Mouse (Mus musculus) heart, postnatal 36 days (tissue): Measurements from ENCODE around the gene Rtel1. TPM values are rescaled to one million over a fixed set of nuclear protein-coding genes. Genes with fewer than 3 reads are reported as not detected.

Experiments
- DNase-seq, 2 experiments: peaks; one replicate each; pipeline ENCODE4 v3.0.0; 2021 to 2022
- intact Hi-C: fragments of 180-260 bp; cut with DNase I; formaldehyde crosslinking; loops from one replicate; pipeline ENCODE4 v1.15.1; 2025
- total RNA-seq, 2 experiments: library from RNA; stranded (reverse); gene quantifications; 2 replicates each; pipeline ENCODE4 v1.2.3; 2021

Rtel1 gene
- total RNA-seq, 2 experiments from 2014 or later: 9.3 to 10.1 TPM

- DNase-seq: peak; percentile 56 to 58
- intact Hi-C loops: no loop called here
Measured at GRCm38 (mm10) chr2:181385885-181386284, 66.3 kb downstream of the Rtel1 start.

DNA sequence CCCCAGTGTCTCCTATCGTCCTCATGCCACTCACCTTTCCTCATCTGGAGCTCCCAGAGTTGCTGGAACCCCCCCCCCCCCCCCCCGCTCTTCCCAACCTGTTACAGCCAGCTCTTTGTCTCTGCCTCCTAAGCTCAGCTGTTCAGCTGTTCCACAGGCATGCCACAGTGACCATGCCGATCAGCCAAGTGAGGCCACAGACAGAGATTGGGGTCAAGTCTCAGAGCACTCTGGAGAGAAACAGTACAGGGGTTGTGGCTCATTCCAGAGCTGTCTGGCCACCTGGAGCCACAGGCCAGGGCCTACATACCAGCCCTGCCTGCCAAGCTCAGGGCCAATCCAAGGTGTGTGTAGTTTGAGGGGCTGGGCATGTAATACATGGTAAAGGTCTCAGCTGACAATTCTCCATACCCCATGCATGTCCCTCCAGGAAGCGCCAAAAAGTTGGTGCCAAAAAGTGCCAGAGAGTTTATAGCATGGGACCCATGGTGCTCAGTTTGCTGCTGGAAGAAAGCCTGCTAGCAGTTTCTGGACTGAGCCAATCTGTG is 67.2 kb downstream of the Rtel1 start:
- DNase-seq: no peak
- intact Hi-C loops: no loop called here

DNA sequence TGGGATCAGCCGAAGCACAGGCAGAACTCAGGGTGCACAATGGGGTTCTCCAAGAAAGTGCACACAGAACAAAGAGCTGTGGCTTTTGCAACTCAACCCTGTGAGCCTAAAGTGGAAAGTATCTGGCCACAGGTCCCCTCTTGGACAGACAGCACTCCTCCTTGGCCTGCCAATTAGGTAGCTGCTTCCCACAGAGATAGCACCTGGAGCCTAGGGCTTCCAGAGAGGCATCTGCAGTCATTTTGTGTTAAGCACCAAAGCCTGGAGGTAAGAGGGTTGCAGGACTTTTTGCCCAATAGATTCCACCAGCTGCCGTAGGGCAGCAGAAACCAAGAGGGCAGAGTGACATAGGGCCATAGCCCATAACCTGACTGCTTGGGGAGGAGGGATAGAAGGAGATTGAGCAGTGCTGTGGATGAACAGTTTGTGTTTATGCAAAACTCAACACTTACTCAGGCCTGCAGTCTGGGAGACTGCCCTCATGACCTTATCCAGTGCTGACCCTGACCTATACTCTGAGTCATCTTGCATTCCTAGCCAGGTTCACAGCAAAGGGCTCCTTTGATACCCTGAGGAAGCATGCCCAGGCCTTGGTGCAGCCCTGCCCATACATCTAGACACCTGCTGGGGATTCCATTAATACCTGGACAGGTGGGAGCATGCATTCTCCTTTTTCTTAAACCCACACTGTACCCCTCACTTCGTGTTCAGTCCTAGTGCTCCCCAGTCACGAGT is 70.8 kb downstream of the Rtel1 start:
- DNase-seq: no peak
- intact Hi-C loops: loop anchor here (2.0 to 5.0 kb wide), 2 partner anchors 178 to 192 kb away; partner anchors contain the start of gene Uckl1

GRCm38 (mm10) chr2:181391022-181391421 is 71.5 kb downstream of the Rtel1 start:
- DNase-seq: no peak
- intact Hi-C loops: loop anchor here (2.0 to 5.0 kb wide), 2 partner anchors 178 to 191 kb away; partner anchors contain the start of gene Uckl1

GRCm38 (mm10) chr2:181391541-181391940 is 72.0 kb downstream of the Rtel1 start:
- intact Hi-C loops: loop anchor here (2.0 to 5.0 kb wide), 2 partner anchors 177 to 191 kb away; partner anchors contain the start of gene Uckl1
- DNase-seq: no peak

GRCm38 (mm10) chr2:181392600-181393213 is 73.2 kb downstream of the Rtel1 start:
- intact Hi-C loops: loop anchor here (1.0 to 5.0 kb wide), 4 partner anchors 18 to 190 kb away; partner anchors contain the start of gene Uckl1
- peak; percentile 83 to 90 for DNase-seq

DNA sequence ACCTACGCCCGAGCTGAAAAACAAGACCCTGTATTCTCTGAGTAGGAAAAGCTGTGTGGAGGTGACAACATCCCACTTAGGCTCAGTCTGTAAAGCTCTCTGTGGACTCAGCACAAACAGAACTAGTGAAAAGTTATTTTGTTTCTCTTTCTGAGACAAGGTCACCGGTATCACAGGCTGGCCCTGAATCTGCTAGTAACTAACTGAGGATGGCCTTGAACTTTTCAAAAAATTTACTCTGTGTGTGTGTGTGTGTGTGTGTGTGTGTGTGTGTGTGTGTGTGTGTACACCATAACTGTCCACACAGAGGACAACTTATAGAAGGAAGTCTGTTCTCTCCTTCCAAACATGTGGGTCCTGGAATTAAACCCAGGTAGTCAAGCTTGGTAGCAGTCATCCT is 74.5 kb downstream of the Rtel1 start:
- no peak for DNase-seq
- intact Hi-C loops: loop anchor here (5.0 kb wide), 1 partner anchor 188 kb away; the partner anchor contains the start of gene Uckl1

- intact Hi-C loops: no loop called here
- DNase-seq: no peak
Measured at GRCm38 (mm10) chr2:181397207-181397761, 77.7 kb downstream of the Rtel1 start.

DNA sequence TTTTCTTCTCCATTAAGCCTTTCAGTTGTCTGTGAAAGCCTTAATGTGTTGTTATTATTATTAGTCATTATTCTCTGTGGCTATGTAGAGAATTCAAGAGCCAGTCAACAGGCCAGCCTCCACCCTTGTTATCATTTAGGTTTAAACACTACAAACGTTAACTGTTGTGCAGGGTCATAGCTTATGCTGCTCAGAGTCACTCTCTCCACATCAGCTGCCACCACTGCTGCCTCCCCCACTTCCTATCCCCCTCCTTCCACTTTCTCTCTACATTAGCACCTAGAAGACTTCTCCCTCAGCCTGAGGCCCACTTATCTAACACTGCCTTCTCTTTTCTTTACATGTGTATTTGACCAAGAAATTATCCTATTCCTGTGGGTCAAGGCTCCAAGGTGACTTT is 82.0 kb downstream of the Rtel1 start:
- DNase-seq: no peak
- intact Hi-C loops: no loop called here

- intact Hi-C loops: no loop called here
- no peak for DNase-seq
Measured at GRCm38 (mm10) chr2:181403722-181404121, 84.2 kb downstream of the Rtel1 start.

Other genes starting within 250 kb of the Rtel1 start
- gene Kcnq2, start 184.4 kb upstream of the Rtel1 start, total RNA-seq: not detected
- 1,000 to 10,000 TPM; 1,480 to 1,577 TPM for gene Eef1a2, start 162.7 kb upstream of the Rtel1 start, total RNA-seq
- gene Ppdpf, start 132.5 kb upstream of the Rtel1 start, total RNA-seq: 10 to 100 TPM; 49.4 to 52.6 TPM
- gene Ptk6, start 117.0 kb upstream of the Rtel1 start, total RNA-seq: under 1 TPM in 1 of 2 experiments, not detected in 1; 0.05 TPM
- gene Srms, start 106.6 kb upstream of the Rtel1 start, total RNA-seq: under 1 TPM; 0.14 to 0.49 TPM
- under 1 TPM in 1 of 2 experiments, not detected in 1; 0.22 TPM for gene Fndc11, start 99.7 kb upstream of the Rtel1 start, total RNA-seq
- gene Helz2, start 77.7 kb upstream of the Rtel1 start, total RNA-seq: 10 to 100 TPM in 1 of 2 experiments, 1 to 10 TPM in 1; 9.9 to 11.5 TPM
- gene Gmeb2, start 31.7 kb upstream of the Rtel1 start, total RNA-seq: 1 to 10 TPM; 9.0 to 9.6 TPM
- gene Stmn3, start 5.2 kb upstream of the Rtel1 start, total RNA-seq: under 1 TPM; 0.38 to 0.53 TPM
- gene Zgpat, start 45.2 kb downstream of the Rtel1 start, total RNA-seq: 10 to 100 TPM; 17.6 to 22.3 TPM
- 10 to 100 TPM; 52.2 to 55.4 TPM for gene Arfrp1, start 45.7 kb downstream of the Rtel1 start, total RNA-seq
- 1 to 10 TPM; 5.1 to 6.7 TPM for gene Lime1, start 60.3 kb downstream of the Rtel1 start, total RNA-seq
- 10 to 100 TPM; 12.4 to 12.9 TPM for gene Zbtb46, start 139.7 kb downstream of the Rtel1 start, total RNA-seq
- not detected for gene Abhd16b, start 173.5 kb downstream of the Rtel1 start, total RNA-seq
- 10 to 100 TPM; 62.9 to 67.7 TPM for gene Tpd52l2, start 177.4 kb downstream of the Rtel1 start, total RNA-seq
- 10 to 100 TPM; 58.4 to 68.6 TPM for gene Dnajc5, start 200.7 kb downstream of the Rtel1 start, total RNA-seq